Mouse (Mus musculus) kidney, embryonic 15.5 days (tissue): Measurements from ENCODE around the gene H2-Q1. TPM values are rescaled to one million over a fixed set of nuclear protein-coding genes. Genes with fewer than 3 reads are reported as not detected.
"Not testable (repeated sequence)": the region's sequence is repeated elsewhere in the genome, so short reads cannot be mapped to it uniquely, and the experiment has no call there.

ENCODE experiments used
- ATAC-seq: fragments of 200-750 bp; cut with Nextera tagmentation; replicated peaks from 2 replicates; pipeline ENCODE4 v1.8.0; 2017; ENCODE audit warnings: moderate TSS enrichment; ENCODE audit not compliant: low FRiP score
- H3K27ac ChIP-seq: fragments of 300-500 bp; sonication (generic); 2 replicates; pipeline ENCODE4 v1.5.1; 2015; ENCODE audit warnings: mild to moderate bottlenecking, inconsistent platforms
- H3K27me3 ChIP-seq: fragments of 300-500 bp; sonication (generic); 2 replicates; pipeline ENCODE4 v1.6.1; 2015; ENCODE audit warnings: inconsistent platforms
- H3K36me3 ChIP-seq: fragments of 300-500 bp; sonication (generic); 2 replicates; pipeline ENCODE4 v1.6.1; 2015; ENCODE audit warnings: inconsistent platforms
- H3K4me1 ChIP-seq: fragments of 300-500 bp; sonication (generic); 2 replicates; pipeline ENCODE4 v1.6.1; 2015; ENCODE audit warnings: inconsistent platforms
- H3K4me2 ChIP-seq: fragments of 300-500 bp; sonication (generic); 2 replicates; pipeline ENCODE4 v1.6.1; 2015; ENCODE audit warnings: moderate library complexity, mild to moderate bottlenecking, inconsistent platforms
- H3K4me3 ChIP-seq: fragments of 300-500 bp; sonication (generic); replicated peaks from 2 replicates; pipeline ENCODE4 v1.5.1; 2015; ENCODE audit warnings: mild to moderate bottlenecking, inconsistent platforms
- H3K9ac ChIP-seq: fragments of 300-500 bp; sonication (generic); 2 replicates; pipeline ENCODE4 v1.6.1; 2015; ENCODE audit warnings: mild to moderate bottlenecking, inconsistent platforms
- H3K9me3 ChIP-seq: fragments of 300-500 bp; sonication (generic); replicated peaks from 2 replicates; pipeline ENCODE4 v1.6.1; 2016; ENCODE audit warnings: inconsistent platforms
- WGBS: fragments of 180-500 bp; shearing (Covaris S2); methylation state at CpG from one replicate; pipeline ENCODE4 v1.1.7; 2015; ENCODE audit warnings: mixed read lengths; 5-methylcytosine and 5-hydroxymethylcytosine counted together
- polyA plus RNA-seq: library from polyadenylated mRNA; unstranded; fragments of >200 nt; fragmentation: Nextera tagmentation; extraction: Ambion mirVana; gene quantifications from 2 replicates; pipeline ENCODE4 v1.2.1, GENCODE M21; 2015

H2-Q1 gene
- 0.13 TPM in 1 of 2 replicates, not detected in the other for polyA plus RNA-seq

DNA sequence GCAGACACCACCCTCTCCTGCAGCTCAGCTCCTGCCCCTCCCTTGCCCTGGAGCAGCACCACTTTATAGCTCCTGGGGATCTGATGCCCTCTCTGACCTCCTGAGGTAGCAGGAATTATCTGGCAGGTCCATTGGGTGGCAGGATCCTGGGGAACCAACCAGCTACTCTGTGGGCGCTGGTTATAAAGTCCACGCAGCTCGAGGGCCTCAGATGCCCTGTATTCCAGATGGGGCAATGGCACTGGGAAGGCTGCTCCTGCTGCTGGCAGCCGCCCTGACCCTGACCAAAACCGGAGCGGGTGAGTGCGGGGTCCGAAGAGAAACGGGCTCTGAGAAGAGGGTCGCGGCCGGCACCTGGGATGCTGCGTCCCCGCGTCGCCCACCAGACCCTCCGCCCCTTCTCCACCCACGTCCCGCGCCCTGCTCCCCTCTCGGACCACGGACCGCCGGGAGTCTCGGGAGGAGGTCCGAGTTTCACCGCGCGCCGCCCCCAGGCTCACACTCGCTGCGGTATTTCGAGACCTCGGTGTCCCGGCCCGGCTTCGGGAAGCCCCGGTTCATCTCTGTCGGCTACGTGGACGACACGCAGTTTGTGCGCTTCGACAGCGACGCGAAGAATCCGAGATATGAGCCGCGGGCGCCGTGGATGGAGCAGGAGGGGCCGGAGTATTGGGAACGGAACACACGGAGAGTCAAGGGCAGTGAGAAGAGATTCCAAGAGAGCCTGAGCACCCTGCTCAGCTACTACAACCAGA is at the start of gene H2-Q1:
Gene H2-Q1 (plus strand): TSS at position 79 of the 755 bp plus-strand sequence.
- Histone ChIP-seq H3K27me3 (peaks cover 63% of the 10 kb centered on the region), H3K4me1 (peaks cover 10% of the 10 kb centered on the region), H3K4me2 (peak within 1 kb of the TSS; percentile 70), H3K9me3 (no peaks in the 10 kb centered on the region), H3K9ac (0 out of 2 replicates have a peak within 1 kb of the TSS, but pooled peaks have one; percentile 26), H3K4me3 (peak within 1 kb of the TSS; percentile 36), H3K36me3 (no peaks in the 10 kb centered on the region), H3K27ac (no peak within 1 kb of the TSS)
- ATAC-seq: no peak
- under 1% methylated on average over 55 of the region's 55 CpGs for WGBS

DNA sequence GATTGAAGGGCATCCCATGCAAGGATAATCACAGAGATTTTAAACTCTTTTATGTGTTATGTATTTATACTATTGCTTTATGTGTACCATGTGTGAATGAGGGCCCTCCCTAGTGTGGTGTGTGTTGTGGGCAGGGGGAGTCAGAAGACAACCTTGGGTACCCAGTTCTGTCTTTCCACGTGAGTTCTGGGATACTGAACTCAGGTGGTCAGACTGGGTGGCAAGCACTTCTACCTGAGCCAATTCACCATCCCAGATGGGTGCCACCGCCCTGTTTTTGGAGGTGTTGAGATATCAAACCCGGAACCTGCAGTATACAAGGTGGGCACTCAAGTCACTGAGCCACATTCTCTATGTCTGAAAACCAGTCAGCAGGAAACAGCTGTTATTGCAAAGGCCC is 48.0 kb upstream of the H2-Q1 start:
- H3K36me3 ChIP-seq: no peaks in the 10 kb centered on the region
- WGBS: 72% methylated on average over 3 of the region's 3 CpGs
- H3K4me3 ChIP-seq: no peak overlapping the region
- no peak overlapping the region for H3K4me2 ChIP-seq
- H3K9ac ChIP-seq: no peak overlapping the region
- H3K9me3 ChIP-seq: no peaks in the 10 kb centered on the region
- peaks cover 24% of the 10 kb centered on the region for H3K27me3 ChIP-seq
- H3K27ac ChIP-seq: no peak overlapping the region
- H3K4me1 ChIP-seq: no peaks in the 10 kb centered on the region
- no peak for ATAC-seq

DNA sequence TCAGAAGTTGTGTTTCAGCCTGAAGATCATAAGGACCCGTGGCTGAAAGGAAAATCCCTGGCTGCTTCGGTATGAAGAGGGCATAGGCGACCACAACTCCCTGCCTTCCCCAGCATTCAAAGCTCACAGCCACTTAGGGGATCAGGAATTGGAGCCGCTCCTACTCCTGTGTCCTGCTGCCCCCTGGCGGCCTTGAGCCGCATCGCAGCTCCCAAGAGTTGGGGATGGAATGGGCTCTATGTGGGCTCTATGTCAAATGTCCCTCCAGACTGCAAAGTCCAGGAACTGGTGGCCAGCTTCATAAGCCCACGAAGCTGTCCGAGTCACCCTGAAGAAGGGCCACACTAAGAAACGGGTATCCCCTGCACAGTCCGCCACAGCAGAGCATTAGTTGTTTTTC is 45.4 kb upstream of the H2-Q1 start:
- ATAC-seq: no peak; the same call in 1 of the 2 replicates
- H3K4me3 ChIP-seq: no peak overlapping the region
- H3K27me3 ChIP-seq: peaks cover 31% of the 10 kb centered on the region
- no peak overlapping the region for H3K9ac ChIP-seq
- H3K9me3 ChIP-seq: no peaks in the 10 kb centered on the region
- H3K4me1 ChIP-seq: no peaks in the 10 kb centered on the region
- no peak overlapping the region for H3K4me2 ChIP-seq
- WGBS: 4% methylated on average over 11 of the region's 11 CpGs
- H3K36me3 ChIP-seq: no peaks in the 10 kb centered on the region
- no peak overlapping the region for H3K27ac ChIP-seq

DNA sequence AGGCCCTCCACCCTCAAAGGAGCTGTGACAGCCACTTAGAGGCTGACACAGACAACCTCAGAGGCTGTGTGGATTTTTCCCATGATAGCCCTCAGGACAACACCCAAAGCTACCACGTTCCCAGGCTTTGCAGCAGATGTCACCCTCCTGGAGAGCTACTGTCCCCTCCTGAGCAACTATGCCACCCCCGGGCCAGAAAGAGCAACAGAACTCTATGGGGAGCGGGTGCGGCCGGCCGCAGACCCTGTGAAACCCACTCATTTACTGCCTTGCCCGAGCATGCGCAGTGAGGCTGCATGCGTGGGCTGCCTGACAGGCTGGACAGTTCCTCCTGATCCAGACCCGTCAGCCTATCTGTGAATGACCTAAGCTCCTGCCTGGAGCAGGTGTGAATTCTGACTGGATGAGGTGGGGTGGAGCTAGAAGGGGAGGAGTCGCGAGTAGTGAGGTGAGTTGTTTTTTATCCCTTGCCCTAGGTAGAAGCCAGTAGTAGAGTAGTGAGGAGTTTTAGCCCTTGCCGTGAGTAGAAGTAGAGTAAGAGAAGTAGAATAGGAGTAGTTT is 43.8 kb upstream of the H2-Q1 start:
- H3K36me3 ChIP-seq: no peaks in the 10 kb centered on the region
- no peaks in the 10 kb centered on the region for H3K9me3 ChIP-seq
- H3K4me1 ChIP-seq: no peaks in the 10 kb centered on the region
- no peak overlapping the region for H3K4me3 ChIP-seq
- no peak overlapping the region for H3K27ac ChIP-seq
- ATAC-seq: no peak
- H3K9ac ChIP-seq: no peak overlapping the region
- WGBS: 12% methylated on average over 13 of the region's 13 CpGs
- no peak overlapping the region for H3K4me2 ChIP-seq
- H3K27me3 ChIP-seq: peaks cover 31% of the 10 kb centered on the region

DNA sequence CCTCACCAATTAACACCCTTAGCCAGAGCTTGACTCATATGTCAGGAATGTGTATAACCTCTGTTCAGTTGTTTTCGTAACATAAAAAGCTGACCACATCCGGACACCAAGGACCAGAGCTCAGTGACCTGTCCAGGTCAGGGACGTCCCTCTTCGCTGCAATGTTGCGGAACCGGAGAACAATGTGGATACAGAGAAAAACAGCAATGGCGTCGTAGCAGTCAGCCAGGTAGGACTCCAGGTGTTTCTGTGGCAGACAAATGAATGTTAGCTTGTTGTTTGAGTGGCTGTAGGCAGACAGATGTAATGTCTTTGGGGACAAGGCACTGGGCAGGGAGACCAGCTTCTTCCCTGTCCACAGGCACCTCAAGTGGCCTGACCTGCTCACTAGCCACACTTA is 42.2 kb upstream of the H2-Q1 start:
- no peak for ATAC-seq
- WGBS: 67% methylated on average over 8 of the region's 8 CpGs
- H3K4me3 ChIP-seq: no peak overlapping the region

DNA sequence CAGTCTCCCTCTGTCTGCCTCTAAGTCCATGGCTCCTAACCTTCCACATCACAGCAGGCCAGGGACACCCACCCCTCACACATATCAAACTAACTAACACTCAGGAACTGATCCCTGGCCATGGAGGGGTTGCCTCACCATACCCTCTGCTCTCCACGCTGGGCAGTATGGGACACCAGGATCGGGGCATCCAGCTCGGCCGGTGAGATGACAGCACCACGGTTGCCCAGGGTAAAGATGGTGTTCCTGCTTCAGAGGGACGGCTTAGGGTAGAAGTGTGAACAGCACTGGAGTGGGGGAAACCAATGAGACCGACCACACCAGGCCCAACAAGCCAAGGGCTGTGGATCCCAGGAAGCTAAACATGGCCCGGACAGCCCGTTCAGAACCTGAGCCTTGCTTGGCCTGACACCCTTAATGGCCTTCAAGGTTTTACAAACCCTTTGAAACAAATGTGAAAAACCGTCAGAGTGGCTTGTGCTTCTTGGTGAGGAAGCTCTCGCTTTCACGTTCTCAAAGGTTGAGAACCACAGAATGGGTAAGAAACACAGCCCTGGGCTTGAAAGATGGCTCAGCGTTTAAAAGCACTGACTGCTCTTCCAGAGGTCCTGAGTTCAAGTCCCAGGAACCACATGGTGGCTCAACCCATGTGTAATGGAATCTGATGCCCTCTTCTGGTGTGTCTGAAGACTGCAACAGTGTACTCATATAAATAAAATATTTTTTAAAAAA is 41.1 kb upstream of the H2-Q1 start:
- no peaks in the 10 kb centered on the region for H3K36me3 ChIP-seq
- H3K9me3 ChIP-seq: no peaks in the 10 kb centered on the region
- H3K27ac ChIP-seq: no peak overlapping the region
- no peak overlapping the region for H3K9ac ChIP-seq
- WGBS: 84% methylated on average over 13 of the region's 13 CpGs
- H3K4me1 ChIP-seq: no peaks in the 10 kb centered on the region
- no peak overlapping the region for H3K4me2 ChIP-seq
- no peak overlapping the region for H3K4me3 ChIP-seq
- no peak for ATAC-seq
- H3K27me3 ChIP-seq: peaks cover 31% of the 10 kb centered on the region

More for the DNA sequence above, 42.2 kb upstream of the H2-Q1 start:
- no peaks in the 10 kb centered on the region for H3K36me3 ChIP-seq
- H3K9me3 ChIP-seq: no peaks in the 10 kb centered on the region
- H3K4me1 ChIP-seq: no peaks in the 10 kb centered on the region
- no peak overlapping the region for H3K4me2 ChIP-seq
- no peak overlapping the region for H3K27ac ChIP-seq
- no peak overlapping the region for H3K9ac ChIP-seq
- H3K27me3 ChIP-seq: peaks cover 31% of the 10 kb centered on the region

DNA sequence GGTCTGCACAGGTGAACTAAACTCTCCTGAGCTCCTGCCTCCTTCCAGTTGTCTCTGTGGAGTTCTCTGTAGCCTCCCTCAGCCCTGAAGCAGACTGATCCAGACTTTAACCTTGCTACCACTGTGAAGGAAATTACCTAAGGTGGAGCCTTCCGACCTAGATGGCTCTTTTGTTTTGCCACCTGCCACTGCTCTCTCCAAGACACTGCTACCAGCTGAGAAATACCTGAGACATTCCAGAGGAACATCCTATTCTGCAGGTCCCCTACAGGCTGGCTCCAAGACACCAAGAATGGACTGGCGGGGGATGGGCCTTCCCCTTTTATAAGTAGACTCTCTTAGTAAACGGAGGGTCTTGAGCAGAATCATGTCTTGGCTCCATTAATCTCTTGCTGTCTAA is 39.9 kb upstream of the H2-Q1 start:
- Histone ChIP-seq H3K4me2 (no peak overlapping the region), H3K27me3 (peaks cover 27% of the 10 kb centered on the region), H3K4me3 (no peak overlapping the region), H3K27ac (no peak overlapping the region), H3K9me3 (no peaks in the 10 kb centered on the region), H3K36me3 (no peaks in the 10 kb centered on the region), H3K4me1 (no peaks in the 10 kb centered on the region), H3K9ac (no peak overlapping the region)
- no peak for ATAC-seq
- WGBS: 73% methylated on average over 3 of the region's 3 CpGs

DNA sequence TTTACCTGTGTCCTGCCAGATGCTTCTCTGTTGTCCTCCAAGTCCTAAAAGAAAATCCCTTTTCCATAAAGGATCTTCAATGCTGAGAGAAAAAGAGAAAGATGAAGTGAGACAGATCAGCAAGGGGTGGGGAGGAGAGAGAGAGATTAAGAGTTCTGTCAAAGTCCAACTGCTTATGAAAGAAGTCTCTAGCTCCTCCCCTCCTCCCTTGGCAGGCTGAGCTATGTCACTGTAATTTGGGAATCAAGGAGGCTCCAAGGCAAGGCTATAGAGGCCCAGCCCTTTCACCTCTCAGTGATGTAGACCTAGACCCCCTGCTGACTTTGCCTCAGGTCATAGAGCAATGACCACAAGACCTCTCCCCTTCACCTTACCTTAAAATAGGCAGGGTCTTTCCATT is 34.8 kb upstream of the H2-Q1 start:
- H3K4me1 ChIP-seq: no peaks in the 10 kb centered on the region
- no peak overlapping the region for H3K4me2 ChIP-seq
- no peak overlapping the region for H3K27ac ChIP-seq
- no peak overlapping the region for H3K4me3 ChIP-seq
- H3K36me3 ChIP-seq: no peaks in the 10 kb centered on the region
- no peaks in the 10 kb centered on the region for H3K9me3 ChIP-seq
- no peak overlapping the region for H3K9ac ChIP-seq
- no peaks in the 10 kb centered on the region for H3K27me3 ChIP-seq
- no peak for ATAC-seq

DNA sequence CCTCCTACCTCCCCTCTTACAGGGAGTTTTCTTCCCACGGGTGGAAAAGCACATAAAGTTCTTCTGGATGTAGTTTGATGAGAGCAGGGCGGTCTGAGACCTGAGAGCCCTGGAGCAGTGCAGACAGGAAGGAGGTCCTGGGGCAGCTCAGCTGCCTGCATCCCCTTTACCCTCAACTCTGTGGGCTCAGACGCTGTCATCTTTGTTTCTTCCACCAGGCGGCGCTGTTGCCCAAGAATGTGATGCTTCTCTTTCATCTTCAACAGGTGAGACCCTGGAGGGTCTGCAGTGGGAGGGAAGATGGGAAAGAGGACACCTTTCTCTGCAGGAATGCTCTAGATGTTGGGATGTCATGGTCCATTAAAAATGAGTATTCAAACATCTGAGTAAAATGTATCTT is 24.4 kb upstream of the H2-Q1 start:
- not testable (repeated sequence) for H3K9ac ChIP-seq, H3K4me1 ChIP-seq, H3K9me3 ChIP-seq, H3K27ac ChIP-seq, H3K4me3 ChIP-seq, H3K27me3 ChIP-seq, H3K4me2 ChIP-seq, ATAC-seq, H3K36me3 ChIP-seq
- WGBS: 3% methylated on average over 5 of the region's 5 CpGs

DNA sequence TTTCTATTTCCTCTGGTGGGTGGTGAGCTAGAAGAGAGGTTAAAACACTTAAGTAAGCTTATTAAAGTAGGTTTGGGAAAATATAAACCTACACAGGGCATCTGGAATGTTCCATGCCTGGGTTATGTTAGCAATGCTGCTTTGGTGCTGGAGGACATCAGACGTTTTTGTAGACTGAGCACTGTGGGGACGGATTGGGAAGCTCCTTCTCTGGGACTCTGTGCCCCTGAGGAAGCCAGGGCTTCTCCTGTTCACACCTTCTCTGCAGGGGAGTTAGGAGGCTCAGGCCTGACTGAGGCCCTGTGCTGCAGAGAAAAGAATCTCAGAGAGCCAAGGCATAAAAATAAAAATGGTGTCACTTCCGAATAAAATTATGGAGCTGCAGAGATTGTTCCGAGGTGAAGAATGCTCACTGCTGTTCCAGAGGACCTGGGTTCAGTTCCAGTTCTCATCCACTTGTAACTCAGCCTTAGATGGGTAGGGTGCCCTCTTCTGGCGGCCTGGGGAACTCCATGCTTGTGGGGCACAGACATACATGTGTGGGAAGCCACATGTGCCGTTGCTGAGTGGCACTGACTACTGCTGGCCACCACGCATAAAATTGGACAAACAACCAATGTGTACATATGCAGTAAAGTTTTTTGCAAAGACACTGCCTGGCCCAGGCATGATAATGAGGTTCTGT is 19.8 kb upstream of the H2-Q1 start:
- H3K9me3 ChIP-seq, H3K9ac ChIP-seq, H3K27me3 ChIP-seq, H3K4me1 ChIP-seq, H3K27ac ChIP-seq, H3K4me3 ChIP-seq, H3K4me2 ChIP-seq, ATAC-seq, H3K36me3 ChIP-seq: not testable (repeated sequence)
- 85% methylated on average over 7 of the region's 7 CpGs for WGBS

DNA sequence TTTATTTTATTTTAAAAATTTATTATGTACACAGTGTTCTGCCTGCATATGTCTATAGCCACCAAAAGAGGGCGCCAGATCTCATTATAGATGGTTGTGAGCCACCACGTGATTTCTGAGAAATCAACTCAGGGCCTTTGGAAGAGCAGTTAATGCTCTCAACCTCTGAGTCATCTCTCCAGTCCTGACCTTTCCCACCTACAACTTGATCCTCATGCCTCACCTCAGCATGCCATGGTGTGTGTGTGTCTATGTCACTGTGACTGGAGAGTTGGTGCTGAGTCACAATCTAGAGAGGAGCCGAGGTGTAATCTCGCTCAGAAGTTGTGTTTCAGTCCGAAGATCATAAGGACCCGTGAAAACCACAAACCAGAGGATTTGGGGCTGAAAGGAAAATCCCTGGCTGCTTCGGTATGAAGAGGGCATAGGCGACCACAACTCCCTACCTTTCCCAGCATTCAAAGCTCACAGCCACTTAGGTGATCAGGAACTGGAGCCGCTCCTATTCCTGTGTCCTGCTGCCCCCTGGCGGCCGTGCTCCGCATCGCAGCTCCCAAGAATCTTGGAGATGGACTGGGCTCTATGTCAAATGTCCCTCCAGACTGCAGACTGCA is 18.5 kb upstream of the H2-Q1 start:
- 28% methylated on average over 13 of the region's 13 CpGs for WGBS
- ATAC-seq: no peak
- H3K4me1 ChIP-seq: no peaks in the 10 kb centered on the region
- H3K9ac ChIP-seq: no peak overlapping the region
- H3K27me3 ChIP-seq: no peaks in the 10 kb centered on the region
- H3K36me3 ChIP-seq: no peaks in the 10 kb centered on the region
- H3K4me2 ChIP-seq: no peak overlapping the region
- H3K4me3 ChIP-seq: no peak overlapping the region
- no peak overlapping the region for H3K27ac ChIP-seq
- H3K9me3 ChIP-seq: no peaks in the 10 kb centered on the region
